Mouse (Mus musculus) heart, embryonic 10.5 days (tissue): ENCODE measurements around the gene Usp39. TPM values are rescaled to one million over a fixed set of nuclear protein-coding genes. Genes with fewer than 3 reads are reported as not detected.

Experiments used
- DNase-seq: peaks from one replicate; pipeline ENCODE4 v3.0.0-alpha.2; 2017; ENCODE audit warnings: low spot score
- H3K27ac ChIP-seq: fragments of 300-500 bp; sonication (generic); 2 replicates; pipeline ENCODE4 v1.5.1; 2016; ENCODE audit warnings: mild to moderate bottlenecking
- H3K27me3 ChIP-seq: fragments of 300-500 bp; sonication (generic); 2 replicates; pipeline ENCODE4 v1.6.1; 2016; ENCODE audit warnings: mild to moderate bottlenecking; ENCODE audit not compliant: poor library complexity, insufficient read depth, severe bottlenecking
- H3K36me3 ChIP-seq: fragments of 300-500 bp; sonication (generic); 2 replicates; pipeline ENCODE4 v1.6.1; 2016; ENCODE audit warnings: mild to moderate bottlenecking, moderate library complexity
- H3K4me1 ChIP-seq: fragments of 300-500 bp; sonication (generic); 2 replicates; pipeline ENCODE4 v1.6.1; 2016; ENCODE audit warnings: mild to moderate bottlenecking
- H3K4me3 ChIP-seq: fragments of 300-500 bp; sonication (generic); 2 replicates; pipeline ENCODE4 v1.5.1; 2016; ENCODE audit warnings: mild to moderate bottlenecking, moderate library complexity
- H3K9me3 ChIP-seq: fragments of 300-500 bp; sonication (generic); 2 replicates; pipeline ENCODE4 v1.6.1; 2016; ENCODE audit warnings: mild to moderate bottlenecking, moderate library complexity
- WGBS: fragments of 180-500 bp; shearing (Covaris S2); methylation state at CpG from one replicate; pipeline ENCODE4 v1.1.7; 2016; 5-methylcytosine and 5-hydroxymethylcytosine counted together
- polyA plus RNA-seq: library from polyadenylated mRNA; unstranded; fragments of >200 nt; fragmentation: Nextera tagmentation; extraction: Ambion mirVana; gene quantifications from 2 replicates; pipeline ENCODE4 v1.2.1, GENCODE M21; 2016

The Usp39 gene
- polyA plus RNA-seq, 1 experiment from 2014 or later: 53.9 TPM

DNA sequence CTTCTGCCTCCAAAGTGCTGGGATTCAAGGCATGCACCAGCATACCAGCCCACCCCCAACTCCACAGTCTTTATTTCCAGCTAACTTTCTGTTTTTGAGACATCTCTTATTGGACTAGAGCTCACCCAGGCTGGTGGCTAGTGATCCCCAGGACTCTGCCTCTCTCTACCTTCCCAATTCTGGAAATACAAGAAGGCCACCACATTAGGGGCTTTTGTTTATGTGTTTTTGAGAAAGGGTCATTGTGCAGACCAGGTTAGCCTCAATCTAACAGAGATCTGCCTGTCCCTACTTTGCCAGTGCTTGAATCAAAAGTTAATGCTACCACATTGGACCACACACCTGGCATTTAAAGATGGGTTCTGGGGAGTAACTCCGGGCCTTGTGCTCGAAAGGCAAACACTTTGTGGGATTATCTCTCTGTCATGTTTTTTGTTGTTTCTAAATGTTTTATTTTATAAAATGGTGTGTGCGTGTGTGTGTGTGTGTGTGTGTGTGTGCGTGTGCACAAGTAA lies 22.5 kb upstream of the Usp39 start:
- 80% methylated on average over 4 of the region's 4 CpGs for WGBS
- no peak overlapping the region for H3K4me3 ChIP-seq
- H3K4me1 ChIP-seq: peaks cover 34% of the 10 kb centered on the region
- H3K9me3 ChIP-seq: no peaks in the 10 kb centered on the region
- no peak overlapping the region for H3K27ac ChIP-seq
- DNase-seq: no peak
- H3K27me3 ChIP-seq: no peaks in the 10 kb centered on the region
- 0 out of 2 replicates have a peak, but pooled peaks cover 6% of the 10 kb centered on the region for H3K36me3 ChIP-seq

DNA sequence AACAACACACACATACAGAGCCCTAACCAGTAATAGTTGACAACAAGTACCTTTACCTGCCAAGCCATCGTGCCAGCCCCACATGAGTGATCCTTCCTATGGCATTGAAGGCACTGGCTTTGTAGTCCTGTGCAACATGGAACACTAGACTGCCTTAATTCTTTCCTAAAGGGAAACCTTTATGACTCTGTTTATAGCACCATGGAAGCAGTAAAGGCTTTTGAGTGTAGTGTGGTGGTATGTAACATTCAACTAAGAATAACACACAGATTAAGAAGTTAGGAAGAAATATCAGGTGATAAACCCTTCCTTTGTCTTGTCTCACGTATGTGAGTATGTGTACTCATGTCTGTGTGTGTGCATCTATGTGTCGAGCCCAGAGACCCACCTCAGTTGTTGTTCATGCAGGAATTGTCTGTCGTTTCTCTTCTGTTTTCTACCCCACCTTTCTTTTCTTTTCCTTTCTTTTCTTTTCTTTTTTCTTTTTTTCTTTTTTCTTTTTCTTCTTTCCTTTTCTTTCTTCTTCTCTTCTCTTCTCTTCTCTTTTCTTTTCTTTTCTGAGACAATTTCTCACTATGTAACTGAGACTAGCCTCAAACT lies 22.0 kb upstream of the Usp39 start, which contains the start of gene Rnf181:
Rnf181 (minus strand) TSS at position 113 of the 600 bp plus-strand sequence.
- Histone ChIP-seq H3K4me1 (peaks cover 29% of the 10 kb centered on the region), H3K4me3 (no peak within 1 kb of the TSS), H3K36me3 (0 out of 2 replicates have a peak, but pooled peaks cover 6% of the 10 kb centered on the region), H3K9me3 (no peaks in the 10 kb centered on the region), H3K27me3 (no peaks in the 10 kb centered on the region), H3K27ac (no peak within 1 kb of the TSS)
- DNase-seq: no peak
- 68% methylated on average over 4 of the region's 4 CpGs for WGBS

DNA sequence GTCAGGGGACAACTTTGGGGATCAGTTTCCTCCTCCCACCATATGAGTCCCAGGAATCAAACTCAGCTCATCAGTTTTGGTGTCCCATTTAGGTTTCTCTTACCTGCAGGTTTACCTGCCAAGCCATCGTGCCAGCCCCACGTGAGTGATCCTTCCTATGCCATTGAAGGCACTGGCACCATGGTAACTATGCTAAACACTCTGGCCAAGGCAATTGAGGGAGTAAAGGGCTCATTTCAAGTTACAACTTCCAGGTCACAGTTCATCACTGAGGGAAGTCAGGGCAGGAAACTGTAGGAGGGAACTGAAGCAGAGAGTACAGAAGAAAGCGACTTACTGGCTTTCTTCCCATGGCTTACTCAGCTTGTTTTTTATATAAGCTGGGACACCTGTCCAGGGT lies 21.3 kb upstream of the Usp39 start:
- H3K4me1 ChIP-seq: peaks cover 30% of the 10 kb centered on the region
- WGBS: 55% methylated on average over 3 of the region's 3 CpGs
- H3K27me3 ChIP-seq: no peaks in the 10 kb centered on the region
- no peaks in the 10 kb centered on the region for H3K9me3 ChIP-seq
- no peak overlapping the region for H3K27ac ChIP-seq
- no peak for DNase-seq
- 0 out of 2 replicates have a peak, but pooled peaks cover 6% of the 10 kb centered on the region for H3K36me3 ChIP-seq
- no peak overlapping the region for H3K4me3 ChIP-seq

DNA sequence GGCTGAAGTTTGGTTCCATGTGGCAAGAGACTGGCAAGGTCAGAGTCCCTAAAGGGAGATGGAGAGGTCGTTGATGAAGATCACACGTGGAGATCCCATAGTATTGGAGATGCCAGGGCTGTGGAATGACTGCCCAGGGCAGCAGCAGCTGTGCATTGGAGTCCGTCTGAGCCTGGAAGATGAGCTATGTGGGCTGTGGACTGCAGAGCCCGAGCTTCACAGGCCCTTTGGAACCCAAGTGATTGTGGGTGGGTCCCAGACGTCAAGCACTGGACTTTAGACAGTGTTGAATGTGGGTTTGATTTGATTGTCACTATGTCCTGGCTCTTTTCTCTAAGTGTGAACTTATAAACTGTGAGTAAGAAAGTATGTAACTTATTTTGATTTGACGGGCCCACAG lies 20.0 kb upstream of the Usp39 start:
- WGBS: 68% methylated on average over 6 of the region's 6 CpGs
- H3K9me3 ChIP-seq: no peaks in the 10 kb centered on the region
- no peak overlapping the region for H3K27ac ChIP-seq
- no peak for DNase-seq
- H3K4me3 ChIP-seq: no peak overlapping the region
- H3K36me3 ChIP-seq: peaks cover 17% of the 10 kb centered on the region; the same call in 1 of the 2 replicates
- H3K27me3 ChIP-seq: no peaks in the 10 kb centered on the region
- H3K4me1 ChIP-seq: peaks cover 30% of the 10 kb centered on the region

DNA sequence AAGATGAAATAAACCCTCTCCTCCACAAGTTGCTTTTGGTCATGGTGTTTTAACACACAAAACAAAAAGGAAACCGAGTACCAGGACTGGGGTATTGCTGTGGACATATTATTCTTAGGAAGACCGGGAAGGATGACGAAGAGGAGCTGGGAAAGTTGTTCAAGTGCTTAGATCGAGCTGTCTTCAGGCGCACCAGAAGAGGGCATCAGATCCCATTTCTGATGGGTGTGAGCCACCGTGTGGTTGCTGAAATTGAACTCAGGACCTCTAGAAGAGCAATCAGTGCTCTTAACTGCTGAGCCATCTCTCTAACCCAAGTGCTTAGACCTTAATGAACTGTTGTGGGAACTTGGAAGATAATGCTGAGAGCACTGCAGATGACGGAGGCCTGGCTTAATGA lies 19.0 kb upstream of the Usp39 start:
- Histone ChIP-seq H3K27me3 (no peaks in the 10 kb centered on the region), H3K4me3 (no peak overlapping the region), H3K4me1 (peaks cover 24% of the 10 kb centered on the region), H3K36me3 (peaks cover 24% of the 10 kb centered on the region), H3K27ac (no peak overlapping the region), H3K9me3 (no peaks in the 10 kb centered on the region)
- WGBS: 42% methylated on average over 7 of the region's 7 CpGs
- no peak for DNase-seq

DNA sequence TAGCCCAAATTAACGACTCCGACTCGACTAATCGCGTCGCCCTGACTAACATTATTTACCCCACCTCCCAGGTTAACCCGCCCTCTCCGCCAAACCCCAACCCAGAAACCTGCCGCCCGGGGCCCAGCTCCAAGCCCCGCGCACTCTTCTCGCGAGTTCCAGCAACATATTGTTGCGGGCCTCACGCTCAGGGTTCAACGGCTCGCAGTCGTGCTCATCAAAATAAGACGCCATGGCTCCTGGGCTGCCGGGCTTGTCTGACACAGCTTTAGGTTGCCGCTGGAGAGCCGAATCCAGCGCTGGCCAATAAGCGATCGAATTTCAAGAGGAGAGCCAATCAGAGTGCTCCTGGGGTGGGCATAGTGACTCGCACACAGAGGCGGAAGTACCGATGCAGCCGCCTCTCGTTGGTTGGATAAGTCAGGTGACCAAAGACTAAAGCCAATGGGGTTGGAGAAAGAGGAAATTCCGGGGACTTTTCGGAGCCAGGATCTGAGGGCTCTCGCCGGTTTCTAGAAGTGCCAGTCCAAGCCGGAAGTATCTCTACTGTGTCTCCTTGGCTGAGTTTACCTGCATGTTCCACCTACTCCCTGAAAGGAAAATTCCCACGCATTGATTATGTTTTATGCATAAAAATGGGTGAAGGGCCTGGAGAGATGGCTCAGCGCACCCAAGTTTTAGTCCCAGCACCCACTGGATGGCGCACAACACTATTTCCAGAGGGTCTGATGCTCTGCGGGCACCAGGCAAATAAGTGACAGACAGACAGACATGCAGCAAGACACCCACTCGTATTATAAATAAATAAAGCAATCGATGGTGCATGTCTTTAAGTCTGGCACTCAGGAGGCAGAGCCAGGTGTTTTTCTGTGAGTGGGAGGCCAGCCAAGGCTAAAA lies 17.4 kb upstream of the Usp39 start:
- Histone ChIP-seq H3K27ac (peak overlapping the region; percentile 89), H3K4me3 (peak overlapping the region; percentile 88), H3K36me3 (peaks cover 36% of the 10 kb centered on the region), H3K9me3 (no peaks in the 10 kb centered on the region), H3K27me3 (no peaks in the 10 kb centered on the region), H3K4me1 (peaks cover 34% of the 10 kb centered on the region)
- WGBS: under 1% methylated on average over 42 of the region's 42 CpGs
- DNase-seq: peak; percentile 99

DNA sequence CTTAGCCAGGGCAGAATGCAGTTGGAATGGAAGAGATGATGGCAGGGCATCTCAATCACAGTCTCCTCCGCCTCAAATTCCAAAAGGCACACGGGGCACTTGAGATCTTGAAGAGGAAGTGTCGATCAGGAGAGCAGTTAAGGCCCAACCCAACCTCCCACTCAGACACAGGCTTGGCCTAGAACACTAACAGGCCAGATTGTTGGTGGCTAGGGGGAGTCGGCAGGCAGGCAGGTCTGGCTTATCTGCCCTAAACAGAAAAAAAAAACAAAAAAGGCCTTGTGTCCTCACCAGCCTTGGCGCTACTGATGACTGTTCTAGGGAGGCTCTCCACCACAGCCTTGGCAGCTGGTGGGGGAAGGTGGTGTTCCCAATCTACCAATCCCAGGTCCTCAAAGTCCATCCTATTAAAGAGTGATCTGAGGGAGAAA lies 16.2 kb upstream of the Usp39 start:
- Histone ChIP-seq H3K4me3 (peak overlapping the region; percentile 88), H3K9me3 (no peaks in the 10 kb centered on the region), H3K27ac (peak overlapping the region; percentile 89), H3K27me3 (no peaks in the 10 kb centered on the region), H3K4me1 (peaks cover 44% of the 10 kb centered on the region), H3K36me3 (peaks cover 40% of the 10 kb centered on the region)
- peak; percentile 75 for DNase-seq
- WGBS: 24% methylated on average over 5 of the region's 5 CpGs

DNA sequence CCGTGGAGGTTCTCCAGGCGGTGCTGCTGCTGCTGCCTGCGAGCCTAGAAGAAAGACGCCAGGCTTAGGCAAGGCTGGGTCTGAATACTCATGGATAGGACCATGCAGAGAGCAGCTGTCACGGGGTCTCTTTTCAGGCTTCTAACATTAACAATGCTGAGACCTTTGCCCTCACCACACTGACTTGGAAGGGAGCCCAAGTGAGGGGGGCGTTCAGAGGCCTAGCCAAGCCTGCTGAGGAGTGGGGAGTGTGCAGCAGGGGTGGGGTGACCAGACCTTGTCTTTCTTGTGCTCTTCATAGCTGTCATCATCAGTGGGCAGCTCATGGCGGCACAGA lies 15.6 kb upstream of the Usp39 start:
- WGBS: 80% methylated on average over 7 of the region's 7 CpGs
- H3K27ac ChIP-seq: 0 out of 2 replicates have a peak overlapping the region, but pooled peaks have one; percentile 22
- peaks cover 50% of the 10 kb centered on the region for H3K4me1 ChIP-seq
- H3K27me3 ChIP-seq: no peaks in the 10 kb centered on the region
- no peaks in the 10 kb centered on the region for H3K9me3 ChIP-seq
- no peak overlapping the region for H3K4me3 ChIP-seq
- H3K36me3 ChIP-seq: peaks cover 40% of the 10 kb centered on the region
- no peak for DNase-seq

DNA sequence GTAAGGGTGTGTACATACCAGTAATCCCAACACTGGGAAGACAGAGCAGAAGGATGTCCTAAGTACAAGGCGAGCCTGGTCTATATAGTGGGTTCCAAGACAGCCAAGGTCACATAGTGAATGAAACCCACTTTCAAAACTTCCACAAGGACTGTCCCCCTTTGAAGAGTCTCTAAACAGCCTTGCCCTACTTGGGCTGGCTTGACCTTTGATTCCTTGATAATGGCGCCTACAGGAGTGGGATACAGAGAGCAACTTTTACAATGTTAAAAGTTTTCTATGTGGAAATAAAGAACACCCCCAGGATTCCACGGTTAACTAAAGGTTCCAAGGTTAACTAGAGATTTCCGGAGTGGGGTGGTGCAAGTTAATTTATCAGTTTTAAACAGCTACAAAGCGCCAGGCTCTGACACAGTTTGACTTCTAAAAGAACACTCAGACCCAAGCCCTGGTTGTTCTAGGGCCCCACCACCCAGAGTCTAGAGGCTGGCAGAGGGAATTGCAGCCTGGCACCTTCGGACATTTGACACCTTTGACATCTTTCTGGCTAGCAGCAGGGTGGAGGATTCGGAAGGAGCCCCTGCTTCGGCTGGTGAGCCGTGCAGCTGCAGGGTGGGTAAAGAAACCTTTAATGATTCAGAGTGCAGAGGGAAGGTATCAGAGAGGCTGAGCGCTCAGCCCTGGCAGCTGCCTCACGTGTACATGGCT lies 15.1 kb upstream of the Usp39 start:
- 0 out of 2 replicates have a peak overlapping the region, but pooled peaks have one; percentile 22 for H3K27ac ChIP-seq
- no peak overlapping the region for H3K4me3 ChIP-seq
- DNase-seq: no peak
- WGBS: 84% methylated on average over 11 of the region's 11 CpGs
- H3K36me3 ChIP-seq: peaks cover 40% of the 10 kb centered on the region
- H3K4me1 ChIP-seq: peaks cover 54% of the 10 kb centered on the region
- H3K27me3 ChIP-seq: no peaks in the 10 kb centered on the region
- no peaks in the 10 kb centered on the region for H3K9me3 ChIP-seq

DNA sequence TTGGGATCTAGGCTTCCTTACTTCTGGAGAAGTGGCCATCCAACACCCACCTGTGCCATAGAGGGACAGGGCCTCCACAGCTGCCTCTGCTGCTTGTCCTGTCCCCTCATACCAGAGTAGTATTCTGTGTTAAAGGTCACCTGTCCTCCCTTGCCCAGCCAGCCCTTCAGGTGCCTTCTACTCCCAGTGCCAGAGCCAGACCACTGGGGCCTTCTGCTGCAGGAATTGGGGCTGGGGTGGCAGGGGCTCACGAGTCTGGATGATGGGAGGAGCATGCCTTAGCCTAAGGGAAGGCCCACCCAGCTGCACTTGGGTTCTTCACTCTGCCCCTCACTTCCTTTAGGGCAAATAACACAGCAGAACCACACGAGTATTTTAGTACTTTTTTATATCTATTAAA lies 14.4 kb upstream of the Usp39 start:
- 75% methylated on average over 2 of the region's 2 CpGs for WGBS
- no peak overlapping the region for H3K27ac ChIP-seq
- H3K4me3 ChIP-seq: no peak overlapping the region
- H3K9me3 ChIP-seq: no peaks in the 10 kb centered on the region
- H3K27me3 ChIP-seq: no peaks in the 10 kb centered on the region
- H3K4me1 ChIP-seq: peaks cover 59% of the 10 kb centered on the region
- peaks cover 40% of the 10 kb centered on the region for H3K36me3 ChIP-seq
- no peak for DNase-seq

DNA sequence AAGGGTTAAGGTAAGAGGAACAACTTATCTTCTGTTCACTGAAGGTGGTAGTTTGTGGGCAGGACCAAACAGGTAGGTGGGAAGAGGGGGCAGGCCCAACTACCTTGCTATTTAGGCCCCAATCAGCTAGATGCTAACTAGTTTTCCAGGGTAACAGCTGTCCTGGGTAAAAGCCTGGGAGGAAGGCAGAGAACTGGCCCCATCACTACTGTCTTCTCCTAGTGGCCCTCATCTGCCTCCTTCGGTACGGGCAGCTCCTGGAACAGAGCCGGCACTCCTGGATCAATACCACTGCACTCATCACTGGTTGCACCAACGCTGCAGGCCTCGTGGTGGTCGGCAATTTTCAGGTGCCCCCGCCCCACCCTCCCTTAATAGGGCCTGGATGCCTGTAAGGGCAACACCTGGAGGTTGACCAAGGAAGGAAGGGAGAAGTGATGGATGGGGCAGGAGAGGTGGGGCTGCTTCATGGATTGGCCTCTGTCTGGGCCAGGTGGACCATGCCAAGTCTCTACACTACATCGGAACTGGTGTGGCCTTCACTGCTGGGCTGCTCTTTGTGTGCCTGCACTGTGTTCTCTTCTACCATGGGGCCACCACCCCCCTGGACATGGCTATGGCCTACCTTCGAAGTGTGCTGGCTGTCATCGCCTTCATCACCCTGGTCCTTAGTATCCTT lies 13.2 kb upstream of the Usp39 start:
- peak; percentile 74 for DNase-seq
- H3K36me3 ChIP-seq: peaks cover 40% of the 10 kb centered on the region
- no peaks in the 10 kb centered on the region for H3K27me3 ChIP-seq
- WGBS: 86% methylated on average over 10 of the region's 10 CpGs
- H3K4me1 ChIP-seq: peaks cover 59% of the 10 kb centered on the region
- no peak overlapping the region; the same call in 1 of the 2 replicates for H3K4me3 ChIP-seq
- H3K9me3 ChIP-seq: no peaks in the 10 kb centered on the region
- no peak overlapping the region for H3K27ac ChIP-seq
